Mouse (Mus musculus) stomach, postnatal 0 days (tissue): ENCODE data around the gene Adamtsl4. TPM values are rescaled to one million over a fixed set of nuclear protein-coding genes. Genes with fewer than 3 reads are reported as not detected.

Experiments
- ATAC-seq: fragments of 200-750 bp; cut with Nextera tagmentation; 2 replicates; pipeline ENCODE4 v1.8.0; 2017; ENCODE audit not compliant: low FRiP score, low TSS enrichment
- DNase-seq: peaks from one replicate; pipeline ENCODE4 v3.0.0-alpha.2; 2016; ENCODE audit warnings: low spot score
- H3K27ac ChIP-seq: fragments of 300-500 bp; sonication (generic); replicated peaks from 2 replicates; pipeline ENCODE4 v1.5.1; 2014; ENCODE audit warnings: mild to moderate bottlenecking, control low read depth
- H3K27me3 ChIP-seq: fragments of 300-500 bp; sonication (generic); 2 replicates; pipeline ENCODE4 v1.6.1; 2014; ENCODE audit warnings: low read length; ENCODE audit not compliant: control insufficient read depth, insufficient read depth
- H3K36me3 ChIP-seq: fragments of 300-500 bp; sonication (generic); 2 replicates; pipeline ENCODE4 v1.6.1; 2014; ENCODE audit warnings: low read length, mixed read lengths; ENCODE audit not compliant: control insufficient read depth, insufficient read depth
- H3K4me1 ChIP-seq: fragments of 300-500 bp; sonication (generic); replicated peaks from 2 replicates; pipeline ENCODE4 v1.6.1; 2014; ENCODE audit warnings: antibody characterized with exemption; ENCODE audit not compliant: control insufficient read depth, insufficient read depth
- H3K4me2 ChIP-seq: fragments of 300-500 bp; sonication (generic); replicated peaks from 2 replicates; pipeline ENCODE4 v1.6.1; 2014; ENCODE audit warnings: low read depth, mild to moderate bottlenecking, control low read depth, moderate library complexity
- H3K4me3 ChIP-seq: fragments of 300-500 bp; sonication (generic); 2 replicates; pipeline ENCODE4 v1.5.1; 2014; ENCODE audit warnings: low read depth, low read length, control low read depth
- H3K9ac ChIP-seq: fragments of 300-500 bp; sonication (generic); 2 replicates; pipeline ENCODE4 v1.6.1; 2014; ENCODE audit warnings: mild to moderate bottlenecking, low read length, control low read depth, mixed read lengths
- H3K9me3 ChIP-seq: fragments of 300-500 bp; sonication (generic); 2 replicates; pipeline ENCODE4 v1.6.1; 2016; ENCODE audit warnings: low read length; ENCODE audit not compliant: control insufficient read depth
- CTCF ChIP-seq: IDR thresholded peaks from 2 replicates; pipeline ENCODE4 v1.5.1; 2016; ENCODE audit warnings: antibody characterized with exemption, low read depth, mild to moderate bottlenecking, moderate library complexity
- EP300 ChIP-seq: optimal IDR thresholded peaks from 2 replicates; pipeline ENCODE3; 2016; ENCODE audit warnings: antibody characterized with exemption
- WGBS: fragments of 180-500 bp; shearing (Covaris S2); extraction: QIAGEN DNeasy Blood & Tissue Kit; methylation state at CpG from one replicate; pipeline ENCODE4 v1.1.7; 2014; 5-methylcytosine and 5-hydroxymethylcytosine counted together
- polyA plus RNA-seq: library from polyadenylated mRNA; unstranded; fragments of >200 nt; fragmentation: Nextera tagmentation; extraction: Ambion mirVana; gene quantifications from 2 replicates; pipeline ENCODE4 v1.2.1, GENCODE M21; 2015

Adamtsl4 gene
- polyA plus RNA-seq, 1 experiment from 2014 or later, result 9.4 TPM

DNA sequence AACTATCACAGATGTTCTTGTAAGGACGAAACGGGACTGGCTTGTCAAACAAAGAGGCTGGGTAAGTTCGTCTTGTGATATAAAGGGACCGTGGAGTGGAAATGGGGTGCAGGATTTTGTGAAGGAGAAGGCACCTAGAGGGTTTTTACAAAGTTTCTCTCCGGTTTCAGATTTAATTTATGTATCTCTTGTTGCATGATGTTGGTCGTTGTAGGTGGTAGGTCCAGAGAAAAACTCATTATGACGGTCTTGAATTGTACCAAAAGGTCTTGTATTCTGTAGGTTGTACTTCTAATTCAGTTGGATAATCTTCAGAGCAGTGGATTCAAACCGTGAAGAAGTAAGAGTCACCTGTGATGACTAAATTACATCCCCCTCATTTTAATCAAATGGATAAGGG lies 27.8 kb downstream of the Adamtsl4 start:
- ATAC-seq, result no peak
- WGBS, result 1% methylated on average over 8 of the region's 8 CpGs

GRCm38 (mm10) chr3:95658868-95659712 lies 28.6 kb downstream of the Adamtsl4 start:
- H3K27ac ChIP-seq, result peak overlapping the region; percentile 99
- H3K4me1 ChIP-seq, result peaks cover 4% of the 10 kb centered on the region; the same call in 1 of the 2 replicates
- ATAC-seq (peak; percentile 45), DNase-seq (peak; percentile 78)
- H3K9ac ChIP-seq, result peak overlapping the region; percentile 100
- H3K4me3 ChIP-seq, result peak overlapping the region; percentile 92
- peaks cover 14% of the 10 kb centered on the region for H3K36me3 ChIP-seq
- H3K4me2 ChIP-seq, result peak overlapping the region; percentile 79
- under 1% methylated on average over 90 of the region's 113 CpGs for WGBS
- TF ChIP-seq CTCF (no peak), EP300 (no peak)
- H3K9me3 ChIP-seq, result no peaks in the 10 kb centered on the region
- H3K27me3 ChIP-seq, result no peaks in the 10 kb centered on the region

More for the DNA sequence above, 27.8 kb downstream of the Adamtsl4 start:
- TF ChIP-seq EP300, result no peak
- no peak for TF ChIP-seq CTCF
- Histone ChIP-seq H3K4me1 (peaks cover 11% of the 10 kb centered on the region; the same call in 1 of the 2 replicates), H3K9ac (peak overlapping the region; percentile 100), H3K4me3 (peak overlapping the region; percentile 92), H3K27ac (peak overlapping the region; percentile 99), H3K9me3 (no peaks in the 10 kb centered on the region), H3K36me3 (peaks cover 14% of the 10 kb centered on the region), H3K4me2 (peak overlapping the region; percentile 79), H3K27me3 (no peaks in the 10 kb centered on the region)
- no peak for DNase-seq

GRCm38 (mm10) chr3:95658236-95658867 lies 29.4 kb downstream of the Adamtsl4 start, which contains the start of gene Mcl1:
Mcl1 (plus strand) TSS chr3:95658788.
- H3K4me2 ChIP-seq, result peak within 1 kb of the TSS; percentile 79
- peak; percentile 98 for DNase-seq
- ATAC-seq, result peak; percentile 94
- peak within 1 kb of the TSS; percentile 92 for H3K4me3 ChIP-seq
- no peaks in the 10 kb centered on the region for H3K9me3 ChIP-seq
- H3K4me1 ChIP-seq, result peaks cover 4% of the 10 kb centered on the region; the same call in 1 of the 2 replicates
- TF ChIP-seq EP300, result no peak
- peak; percentile 15; the same call in 1 of the 2 replicates for TF ChIP-seq CTCF
- no peaks in the 10 kb centered on the region for H3K27me3 ChIP-seq
- peaks cover 14% of the 10 kb centered on the region for H3K36me3 ChIP-seq
- peak within 1 kb of the TSS; percentile 99 for H3K27ac ChIP-seq
- under 1% methylated on average over 37 of the region's 43 CpGs for WGBS
- H3K9ac ChIP-seq, result peak within 1 kb of the TSS; percentile 100

- Histone ChIP-seq H3K4me2 (peak overlapping the region; percentile 63; the same call in 1 of the 2 replicates), H3K9me3 (no peaks in the 10 kb centered on the region), H3K9ac (no peak overlapping the region), H3K4me3 (no peak overlapping the region), H3K4me1 (peaks cover 4% of the 10 kb centered on the region; the same call in 1 of the 2 replicates), H3K27ac (no peak overlapping the region; the same call in 1 of the 2 replicates), H3K36me3 (peaks cover 12% of the 10 kb centered on the region), H3K27me3 (no peaks in the 10 kb centered on the region)
- TF ChIP-seq EP300, result no peak
- no peak for TF ChIP-seq CTCF
- 83% methylated on average over 3 of the region's 3 CpGs for WGBS
- ATAC-seq (no peak), DNase-seq (no peak)
These were observed 30.0 kb downstream of the Adamtsl4 start for GRCm38 (mm10) chr3:95657711-95658110.

GRCm38 (mm10) chr3:95657108-95657507 lies 30.6 kb downstream of the Adamtsl4 start:
- H3K27ac ChIP-seq, result no peak overlapping the region
- H3K4me3 ChIP-seq, result no peak overlapping the region
- ATAC-seq (no peak), DNase-seq (no peak)
- 84% methylated on average over 3 of the region's 3 CpGs for WGBS
- peaks cover 4% of the 10 kb centered on the region; the same call in 1 of the 2 replicates for H3K4me1 ChIP-seq
- H3K9ac ChIP-seq, result no peak overlapping the region
- no peak for TF ChIP-seq CTCF
- TF ChIP-seq EP300, result no peak
- no peak overlapping the region for H3K4me2 ChIP-seq
- no peaks in the 10 kb centered on the region for H3K27me3 ChIP-seq
- H3K9me3 ChIP-seq, result no peaks in the 10 kb centered on the region
- peaks cover 7% of the 10 kb centered on the region; the same call in 1 of the 2 replicates for H3K36me3 ChIP-seq
